Comparison of ENCODE assay signal across 18 mouse cellular contexts in the genomic region with DNA sequence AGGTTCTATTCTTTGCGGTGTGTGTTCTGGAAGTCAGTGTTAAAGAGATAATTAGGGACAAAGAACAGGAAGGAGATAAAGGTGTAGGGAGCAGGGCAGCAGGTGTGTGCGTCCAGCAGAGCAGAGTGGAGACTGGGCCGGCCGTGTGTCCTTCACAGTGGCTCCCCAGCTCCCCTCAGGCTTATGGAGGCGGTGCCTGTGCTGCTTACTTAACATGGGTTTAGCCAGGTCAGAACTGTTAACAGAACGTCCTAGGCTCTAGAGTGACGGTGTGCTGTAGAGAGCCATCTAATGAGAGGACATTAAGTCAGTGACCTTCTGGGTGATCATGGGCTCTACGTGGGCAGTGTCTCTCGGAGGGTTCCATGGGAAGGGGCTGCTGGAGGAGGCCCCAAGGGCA.
DNase-seq lines count a peak whose midpoint lies in the region; ATAC-seq and TF ChIP-seq lines count a peak whose summit lies in the region.
"Had no signal": no experiment of that assay in that cellular context is flagged by ENCODE, and none has a peak within 500 bp of the region (broad histone marks: within the 10 kb centered on the region; RNA-seq: fewer than 3 reads in every experiment).

No protein-coding gene starts in this region.

- no peak for TF ChIP-seq EP300 in liver, postnatal 0 days (IDR thresholded peaks at IDR 0.05; ENCODE audit: low read depth)

- H3K36me3 ChIP-seq in heart, embryonic 13.5 days: peaks cover 9% of the 10 kb centered on the region
- H3K36me3 ChIP-seq in intestine, embryonic 16.5 days (ENCODE audit: control insufficient read depth, insufficient read depth, low read length): no peaks in the 10 kb centered on the region
- H3K36me3 ChIP-seq in kidney, embryonic 16.5 days (ENCODE audit: insufficient read depth, low read length): no peaks in the 10 kb centered on the region
- H3K36me3 ChIP-seq in liver, postnatal 0 days (replicated peaks; ENCODE audit: insufficient read depth, low read length): no peaks in the 10 kb centered on the region
- H3K36me3 ChIP-seq: hindbrain, embryonic 15.5 days had no signal

- H3K27ac ChIP-seq in heart, embryonic 13.5 days (replicated peaks): peak overlapping the region; percentile 48; the same call in 1 of the 2 replicates
- H3K27ac ChIP-seq in intestine, embryonic 16.5 days (ENCODE audit: low read length): peak overlapping the region; percentile 85
- peak overlapping the region; percentile 44 for H3K27ac ChIP-seq in kidney, embryonic 16.5 days (ENCODE audit: low read length)
- H3K27ac ChIP-seq in liver, postnatal 0 days (ENCODE audit: low read depth): peak overlapping the region; percentile 89
- H3K27ac ChIP-seq: hindbrain, embryonic 15.5 days; left cerebral cortex, adult 2 months; limb, embryonic 13.5 days had no signal

- 0 out of 2 replicates have a peak overlapping the region, but pooled peaks have one; percentile 8 for H3K9ac ChIP-seq in heart, embryonic 13.5 days
- H3K9ac ChIP-seq in intestine, embryonic 16.5 days (ENCODE audit: low read depth, low read length): peak overlapping the region; percentile 46; the same call in 1 of the 2 replicates
- no peak overlapping the region for H3K9ac ChIP-seq in kidney, embryonic 16.5 days (replicated peaks; ENCODE audit: low read length)
- H3K9ac ChIP-seq in liver, postnatal 0 days (replicated peaks): peak overlapping the region; percentile 8; the same call in 1 of the 2 replicates
- H3K9ac ChIP-seq: hindbrain, embryonic 15.5 days; limb, embryonic 13.5 days had no signal

- WGBS in heart, embryonic 13.5 days: 41% methylated on average over 9 of the region's 9 CpGs
- WGBS in intestine, embryonic 16.5 days: 48% methylated on average over 9 of the region's 9 CpGs
- 38% methylated on average over 9 of the region's 9 CpGs for WGBS in kidney, embryonic 16.5 days
- 53% methylated on average over 9 of the region's 9 CpGs for WGBS in liver, postnatal 0 days (ENCODE audit: insufficient replicate concordance)

- H3K4me2 ChIP-seq in heart, embryonic 13.5 days: no peak overlapping the region
- H3K4me2 ChIP-seq in intestine, embryonic 16.5 days (ENCODE audit: low read depth, low read length): peak overlapping the region; percentile 33; the same call in 1 of the 2 replicates
- H3K4me2 ChIP-seq in kidney, embryonic 16.5 days (replicated peaks; ENCODE audit: low read depth, low read length): no peak overlapping the region
- H3K4me2 ChIP-seq in liver, postnatal 0 days (ENCODE audit: low read depth, low read length): 0 out of 2 replicates have a peak overlapping the region, but pooled peaks have one; percentile 2
- H3K4me2 ChIP-seq: hindbrain, embryonic 15.5 days; limb, embryonic 13.5 days had no signal

- no peaks in the 10 kb centered on the region for H3K9me3 ChIP-seq in heart, embryonic 13.5 days
- no peaks in the 10 kb centered on the region for H3K9me3 ChIP-seq in intestine, embryonic 16.5 days (ENCODE audit: control insufficient read depth, low read length)
- H3K9me3 ChIP-seq in kidney, embryonic 16.5 days (ENCODE audit: low read length): no peaks in the 10 kb centered on the region
- H3K9me3 ChIP-seq in liver, postnatal 0 days (ENCODE audit: low read length): no peaks in the 10 kb centered on the region
- H3K9me3 ChIP-seq: hindbrain, embryonic 15.5 days; limb, embryonic 13.5 days had no signal

- peaks cover 72% of the 10 kb centered on the region for H3K4me1 ChIP-seq in heart, embryonic 13.5 days
- peaks cover 25% of the 10 kb centered on the region for H3K4me1 ChIP-seq in intestine, embryonic 16.5 days (ENCODE audit: control insufficient read depth, insufficient read depth, low read length)
- peaks cover 37% of the 10 kb centered on the region for H3K4me1 ChIP-seq in kidney, embryonic 16.5 days (ENCODE audit: insufficient read depth, low read length)
- H3K4me1 ChIP-seq in liver, postnatal 0 days (ENCODE audit: insufficient read depth): peaks cover 32% of the 10 kb centered on the region

- TF ChIP-seq CTCF in liver, postnatal 0 days (IDR thresholded peaks at IDR 0.05; ENCODE audit: low read depth): no peak

- no peak overlapping the region for H3K4me3 ChIP-seq in heart, embryonic 13.5 days
- H3K4me3 ChIP-seq in intestine, embryonic 16.5 days (ENCODE audit: low read length): peak overlapping the region; percentile 5; the same call in 1 of the 2 replicates
- H3K4me3 ChIP-seq in kidney, embryonic 16.5 days (ENCODE audit: low read length): no peak overlapping the region
- no peak overlapping the region for H3K4me3 ChIP-seq in liver, postnatal 0 days (ENCODE audit: low read depth, low read length)
- H3K4me3 ChIP-seq: hindbrain, embryonic 15.5 days; left cerebral cortex, adult 2 months; limb, embryonic 13.5 days; myocyte had no signal

- ATAC-seq in heart, embryonic 13.5 days (ENCODE audit: extremely low read depth, insufficient number of reproducible peaks, low FRiP score, low TSS enrichment): no peak
- ATAC-seq in intestine, embryonic 16.5 days: peak; percentile 65
- 0 out of 2 replicates have a peak, but pooled peaks have one; percentile 35 for ATAC-seq in kidney, embryonic 16.5 days (ENCODE audit: low FRiP score, low TSS enrichment)
- ATAC-seq in liver, postnatal 0 days: peak; percentile 89
- ATAC-seq: Patski had no signal

- intact Hi-C loops in left cerebral cortex, postnatal 4 days (cut with DNase I): no loop called here

- DNase-seq in heart, adult 9 months (ENCODE audit: low spot score in 2 of 2): no peak
- peak; percentile 44 for DNase-seq in liver, postnatal 0 days
- DNase-seq in adrenal gland, postnatal 4 days (ENCODE audit: low spot score in 2 of 2): no peak
- DNase-seq in right cerebral cortex, adult 2 months (ENCODE audit: low spot score in 2 of 2): no peak
- no peak for DNase-seq in left cerebral cortex, postnatal 4 days
- DNase-seq: cerebellum, postnatal 25 days; heart, postnatal 10 days; lung, postnatal 14 days; right cerebral cortex, adult 18-20 months; thymus, adult 18-20 months had no signal

- no peaks in the 10 kb centered on the region for H3K27me3 ChIP-seq in heart, embryonic 13.5 days (replicated peaks)
- H3K27me3 ChIP-seq in intestine, embryonic 16.5 days (replicated peaks; ENCODE audit: control insufficient read depth, insufficient read depth, low read length): no peaks in the 10 kb centered on the region
- H3K27me3 ChIP-seq in kidney, embryonic 16.5 days (ENCODE audit: insufficient read depth, low read length): no peaks in the 10 kb centered on the region
- no peaks in the 10 kb centered on the region for H3K27me3 ChIP-seq in liver, postnatal 0 days (ENCODE audit: insufficient read depth, low read length)
- H3K27me3 ChIP-seq: hindbrain, embryonic 15.5 days; limb, embryonic 13.5 days; Patski had no signal

Comparison
In these comparisons a context has a peak if more than half of its experiments do, and no peak if none do; other contexts are left out.
1. H3K4me2 ChIP-seq: peak in intestine, embryonic 16.5 days (single experiment) and liver, postnatal 0 days (single experiment); none in heart, embryonic 13.5 days (single experiment) and kidney, embryonic 16.5 days (single experiment).
2. Peak in every context shown above with its lines, with median percentiles within 50 percentile points of each other: H3K27ac ChIP-seq.